14 mouse cellular contexts compared by ENCODE assay signal in the genomic region with DNA sequence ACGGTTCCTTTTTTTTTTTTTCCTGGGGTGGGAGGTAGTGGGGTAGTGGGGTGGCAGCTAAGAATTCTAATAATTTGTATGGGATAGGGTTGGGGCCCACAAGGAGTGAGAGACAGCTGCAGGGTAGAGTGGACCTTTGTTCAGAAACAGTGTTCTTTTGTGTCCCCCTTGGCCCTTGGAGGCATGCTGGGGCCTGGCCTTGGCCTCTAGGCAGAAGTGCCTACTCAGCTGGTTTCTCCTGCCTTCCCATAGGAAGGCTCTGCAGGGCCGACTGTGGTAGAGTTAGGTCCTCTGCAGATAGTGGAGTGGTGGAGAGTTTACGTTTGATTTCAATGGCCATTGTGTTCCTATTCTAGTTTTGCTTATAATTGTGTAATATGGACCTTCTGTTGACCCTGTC. TPM values are rescaled to one million over a fixed set of nuclear protein-coding genes. Genes with fewer than 3 reads are reported as not detected.
DNase-seq lines count a peak whose midpoint lies in the region; ATAC-seq and TF ChIP-seq lines count a peak whose summit lies in the region.
"Had no signal": no experiment of that assay in that cellular context is flagged by ENCODE, and none has a peak within 500 bp of the region (broad histone marks: within the 10 kb centered on the region; RNA-seq: fewer than 3 reads in every experiment).

No protein-coding gene starts in this region.

- no peak overlapping the region for H3K4me2 ChIP-seq in hindbrain, embryonic 16.5 days (ENCODE audit: low read length)
- H3K4me2 ChIP-seq in hindbrain, postnatal 0 days (ENCODE audit: low read depth, low read length): no peak overlapping the region
- H3K4me2 ChIP-seq in embryonic facial prominence, embryonic 14.5 days (ENCODE audit: low read depth, low read length): no peak overlapping the region
- H3K4me2 ChIP-seq: forebrain, embryonic 12.5 days; liver, embryonic 13.5 days; midbrain, embryonic 11.5 days; neural tube, embryonic 13.5 days had no signal

- H3K9me3 ChIP-seq in hindbrain, embryonic 16.5 days (ENCODE audit: control insufficient read depth, low read length): no peaks in the 10 kb centered on the region
- H3K9me3 ChIP-seq in hindbrain, postnatal 0 days (ENCODE audit: low read length): no peaks in the 10 kb centered on the region
- peaks cover 11% of the 10 kb centered on the region; the same call in 1 of the 2 replicates for H3K9me3 ChIP-seq in embryonic facial prominence, embryonic 14.5 days (ENCODE audit: control insufficient read depth, low read length)
- H3K9me3 ChIP-seq: liver, embryonic 13.5 days had no signal

- H3K36me3 ChIP-seq in hindbrain, embryonic 16.5 days (ENCODE audit: control insufficient read depth, insufficient read depth, low read length): no peaks in the 10 kb centered on the region
- H3K36me3 ChIP-seq in hindbrain, postnatal 0 days (ENCODE audit: insufficient read depth, low read length): no peaks in the 10 kb centered on the region
- 0 out of 2 replicates have a peak, but pooled peaks cover 12% of the 10 kb centered on the region for H3K36me3 ChIP-seq in embryonic facial prominence, embryonic 14.5 days (ENCODE audit: control insufficient read depth, insufficient read depth, low read length)
- H3K36me3 ChIP-seq: liver, embryonic 13.5 days had no signal

- no peak overlapping the region for H3K9ac ChIP-seq in hindbrain, embryonic 16.5 days (ENCODE audit: low read depth, low read length)
- H3K9ac ChIP-seq in hindbrain, postnatal 0 days (replicated peaks; ENCODE audit: low read length): no peak overlapping the region
- H3K9ac ChIP-seq in embryonic facial prominence, embryonic 14.5 days (ENCODE audit: low read depth, low read length): no peak overlapping the region
- H3K9ac ChIP-seq: forebrain, embryonic 12.5 days; liver, embryonic 13.5 days; neural tube, embryonic 13.5 days had no signal

- ATAC-seq in hindbrain, embryonic 16.5 days: 0 out of 2 replicates have a peak, but pooled peaks have one; percentile 45
- no peak for ATAC-seq in hindbrain, postnatal 0 days
- peak; percentile 55; the same call in 1 of the 2 replicates for ATAC-seq in embryonic facial prominence, embryonic 14.5 days (ENCODE audit: low read depth)
- ATAC-seq: intestine, postnatal 0 days had no signal

- no peak for TF ChIP-seq POLR2A in cerebellum, adult 2 months (IDR thresholded peaks at IDR 0.05; ENCODE audit: borderline replicate concordance, insufficient read depth, low read length)

- no peaks in the 10 kb centered on the region for H3K27me3 ChIP-seq in hindbrain, embryonic 16.5 days (replicated peaks; ENCODE audit: control insufficient read depth, insufficient read depth, low read length)
- no peaks in the 10 kb centered on the region for H3K27me3 ChIP-seq in hindbrain, postnatal 0 days (ENCODE audit: insufficient read depth, low read length)
- no peaks in the 10 kb centered on the region for H3K27me3 ChIP-seq in embryonic facial prominence, embryonic 14.5 days (replicated peaks; ENCODE audit: control insufficient read depth, insufficient read depth, low read length)
- H3K27me3 ChIP-seq in cerebellum, adult 2 months (ENCODE audit: control insufficient read depth, insufficient read depth, low read length): no peaks in the 10 kb centered on the region; the same call in 1 of the 2 replicates
- H3K27me3 ChIP-seq: forebrain, embryonic 12.5 days; liver, embryonic 13.5 days; neural tube, embryonic 13.5 days had no signal

- H3K4me1 ChIP-seq in hindbrain, embryonic 16.5 days (ENCODE audit: control insufficient read depth, insufficient read depth, low read depth, low read length): no peaks in the 10 kb centered on the region; the same call in 1 of the 2 replicates
- no peaks in the 10 kb centered on the region for H3K4me1 ChIP-seq in hindbrain, postnatal 0 days (ENCODE audit: insufficient read depth, low read length)
- H3K4me1 ChIP-seq in embryonic facial prominence, embryonic 14.5 days (ENCODE audit: control insufficient read depth, insufficient read depth, low read length): peaks cover 6% of the 10 kb centered on the region; the same call in 1 of the 2 replicates
- peaks cover 3% of the 10 kb centered on the region for H3K4me1 ChIP-seq in cerebellum, adult 2 months (ENCODE audit: control insufficient read depth, insufficient read depth, low read length)

- no peak for DNase-seq in hindbrain, postnatal 0 days (ENCODE audit: low spot score)
- peak; percentile 33 for DNase-seq in right cerebral cortex, adult 18-20 months
- no peak for DNase-seq in right cerebral cortex, postnatal 36 days (ENCODE audit: low spot score in 2 of 2)
- no peak for DNase-seq in embryonic facial prominence, embryonic 14.5 days (ENCODE audit: low spot score)
- DNase-seq in yolk sac, embryonic 10.5 days (ENCODE audit: low spot score): peak; percentile 11
- no peak for DNase-seq in cerebellum, adult 2 months
- DNase-seq in urinary bladder, postnatal 14 days (ENCODE audit: low spot score): no peak
- DNase-seq: gastrocnemius, postnatal 25 days; liver, embryonic 13.5 days had no signal

- H3K4me3 ChIP-seq in hindbrain, embryonic 16.5 days (ENCODE audit: low read length): no peak overlapping the region
- H3K4me3 ChIP-seq in hindbrain, postnatal 0 days (ENCODE audit: low read length): no peak overlapping the region
- no peak overlapping the region for H3K4me3 ChIP-seq in embryonic facial prominence, embryonic 14.5 days (ENCODE audit: low read depth, low read length)
- no peak overlapping the region for H3K4me3 ChIP-seq in cerebellum, adult 2 months (replicated peaks; ENCODE audit: insufficient read depth, low read depth, low read length)
- H3K4me3 ChIP-seq: forebrain, embryonic 12.5 days; liver, embryonic 13.5 days; neural tube, embryonic 13.5 days had no signal

- no peak for TF ChIP-seq CTCF in hindbrain, postnatal 0 days (IDR thresholded peaks at IDR 0.05; ENCODE audit: low read depth)
- TF ChIP-seq CTCF in cerebellum, adult 2 months (IDR thresholded peaks at IDR 0.05; ENCODE audit: borderline replicate concordance, insufficient read depth, low read depth, low read length): no peak

- 39% methylated on average over 3 of the region's 3 CpGs for WGBS in hindbrain, embryonic 16.5 days
- 45% methylated on average over 3 of the region's 3 CpGs for WGBS in hindbrain, postnatal 0 days
- 38% methylated on average over 3 of the region's 3 CpGs for WGBS in embryonic facial prominence, embryonic 14.5 days
- WGBS in cerebellum, adult 2 months: 43% methylated on average over 3 of the region's 3 CpGs

- no peak overlapping the region for H3K27ac ChIP-seq in hindbrain, embryonic 16.5 days (ENCODE audit: low read depth, low read length)
- H3K27ac ChIP-seq in hindbrain, postnatal 0 days: no peak overlapping the region
- no peak overlapping the region for H3K27ac ChIP-seq in embryonic facial prominence, embryonic 14.5 days (replicated peaks; ENCODE audit: low read depth, low read length)
- H3K27ac ChIP-seq in cerebellum, adult 2 months (ENCODE audit: insufficient read depth, low read length): no peak overlapping the region
- H3K27ac ChIP-seq: forebrain, embryonic 12.5 days; liver, embryonic 13.5 days; neural tube, embryonic 13.5 days had no signal

RNA-seq across cellular contexts. Expression of gene Wdfy2, which starts 30.8 kb away (rescaled TPM):
- polyA plus RNA-seq in hindbrain, embryonic 16.5 days (2015; fragmentation: Nextera tagmentation; extraction: Ambion mirVana): 6.2 and 8.2 TPM in 2 replicates
- 16.9 and 20.6 TPM in 2 replicates for total RNA-seq in hindbrain, postnatal 0 days (2014; rRNA removed)
- 4.5 and 4.6 TPM in 2 replicates for polyA plus RNA-seq in hindbrain, postnatal 0 days (2015; fragmentation: Nextera tagmentation; extraction: Ambion mirVana)
- 11.6 and 13.7 TPM in 2 replicates for polyA plus RNA-seq in embryonic facial prominence, embryonic 14.5 days (2014; fragmentation: Nextera tagmentation; extraction: Ambion mirVana)
- 15.1 and 15.8 TPM in 2 replicates for polyA plus RNA-seq in cerebellum, adult 2 months (2012; rRNA removed)

Comparison
In these comparisons a context has a peak if more than half of its experiments do, and no peak if none do; other contexts are left out.
1. DNase-seq: peak in right cerebral cortex, adult 18-20 months (single experiment) and yolk sac, embryonic 10.5 days (single experiment); none in hindbrain, postnatal 0 days (single experiment), right cerebral cortex, postnatal 36 days (0 of 2), embryonic facial prominence, embryonic 14.5 days (single experiment), cerebellum, adult 2 months (0 of 2) and urinary bladder, postnatal 14 days (single experiment).